24 mouse cellular contexts compared by ENCODE assay signal in the genomic region with DNA sequence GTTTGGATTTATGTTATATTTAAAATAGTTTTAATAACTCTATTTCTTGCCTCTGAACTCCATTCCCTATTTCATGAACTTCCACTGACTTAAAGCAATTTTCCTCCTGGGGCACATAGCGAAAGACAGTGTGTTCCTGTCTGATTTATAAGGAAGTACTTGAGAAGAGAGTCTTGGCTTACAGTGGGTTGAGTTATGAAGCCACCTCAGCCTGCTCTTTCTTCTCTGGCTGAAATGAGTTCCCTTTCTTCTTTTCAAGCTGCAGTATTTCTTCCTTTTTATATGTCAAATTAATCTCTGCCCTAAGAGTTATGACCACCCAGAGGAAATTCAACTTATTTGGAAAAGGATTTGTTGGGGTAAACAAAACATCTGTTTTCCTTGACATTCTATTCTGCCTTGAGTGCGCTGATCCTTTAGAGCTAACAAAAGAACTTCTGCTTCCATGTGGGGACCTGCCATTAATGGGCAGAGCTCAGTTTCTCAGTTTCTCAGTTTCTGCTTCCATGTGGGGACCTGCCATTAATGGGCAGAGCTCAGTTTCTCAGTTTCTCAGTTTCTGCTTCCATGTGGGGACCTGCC.
A peak's percentile ranks its signal among the peaks of the same experiment; 100 is the strongest.
DNase-seq lines count a peak whose midpoint lies in the region; ATAC-seq and TF ChIP-seq lines count a peak whose summit lies in the region.
"Had no signal": no experiment of that assay in that cellular context is flagged by ENCODE, and none has a peak within 500 bp of the region (broad histone marks: within the 10 kb centered on the region; RNA-seq: fewer than 3 reads in every experiment).

No protein-coding gene starts in this region.

- H3K4me2 ChIP-seq in kidney, embryonic 14.5 days (replicated peaks; ENCODE audit: low read depth, low read length): no peak overlapping the region
- no peak overlapping the region for H3K4me2 ChIP-seq in kidney, postnatal 0 days (ENCODE audit: low read length)
- no peak overlapping the region for H3K4me2 ChIP-seq in lung, embryonic 16.5 days (ENCODE audit: low read depth, low read length)
- H3K4me2 ChIP-seq: forebrain, embryonic 13.5 days; heart, embryonic 13.5 days had no signal

- no peaks in the 10 kb centered on the region for H3K36me3 ChIP-seq in kidney, embryonic 14.5 days (ENCODE audit: control insufficient read depth, insufficient read depth, low read length)
- no peaks in the 10 kb centered on the region for H3K36me3 ChIP-seq in kidney, postnatal 0 days (ENCODE audit: insufficient read depth, low read length)
- H3K36me3 ChIP-seq in lung, embryonic 16.5 days (ENCODE audit: control insufficient read depth, insufficient read depth, low read length): no peaks in the 10 kb centered on the region
- H3K36me3 ChIP-seq: forebrain, embryonic 10.5 days; heart, embryonic 10.5 days; heart, embryonic 13.5 days had no signal

- no peaks in the 10 kb centered on the region for H3K9me3 ChIP-seq in kidney, embryonic 14.5 days (ENCODE audit: control insufficient read depth, low read length)
- H3K9me3 ChIP-seq in kidney, postnatal 0 days (replicated peaks; ENCODE audit: low read length): no peaks in the 10 kb centered on the region
- H3K9me3 ChIP-seq in lung, embryonic 16.5 days (ENCODE audit: control insufficient read depth, low read length): no peaks in the 10 kb centered on the region
- H3K9me3 ChIP-seq: forebrain, embryonic 10.5 days; forebrain, embryonic 13.5 days; heart, embryonic 10.5 days; heart, embryonic 13.5 days had no signal

- no peak for DNase-seq in kidney, adult 18-20 months
- peak; percentile 90 for DNase-seq in kidney, postnatal 0 days (ENCODE audit: low spot score)
- no peak for DNase-seq in kidney, adult 9 months
- no peak for DNase-seq in lung, postnatal 25 days (ENCODE audit: low spot score)
- peak; percentile 47 for DNase-seq in skeletal muscle tissue, adult 2 months (ENCODE audit: low read depth, low spot score)
- DNase-seq in cerebellum, adult 9-11 months: no peak
- DNase-seq: adrenal gland, adult 8-10 months; adrenal gland, postnatal 25 days; cerebellum, adult 11-12 months; cerebellum, adult 8-10 months; cerebellum, postnatal 14 days; gastrocnemius, postnatal 10 days; gastrocnemius, postnatal 36 days; heart, adult 2 months; heart, postnatal 14 days; heart, postnatal 4 days had no signal

- H3K27ac ChIP-seq in kidney, embryonic 14.5 days (ENCODE audit: low read depth, low read length): no peak overlapping the region; the same call in 1 of the 2 replicates
- no peak overlapping the region for H3K27ac ChIP-seq in kidney, postnatal 0 days
- no peak overlapping the region for H3K27ac ChIP-seq in lung, embryonic 16.5 days (ENCODE audit: low read length)
- H3K27ac ChIP-seq: forebrain, embryonic 10.5 days; forebrain, embryonic 13.5 days; heart, adult 2 months; heart, embryonic 10.5 days; heart, embryonic 13.5 days had no signal

- 66% methylated on average over 2 of the region's 2 CpGs for WGBS in kidney, embryonic 14.5 days
- WGBS in kidney, postnatal 0 days: 55% methylated on average over 2 of the region's 2 CpGs
- WGBS in lung, embryonic 16.5 days: 40% methylated on average over 2 of the region's 2 CpGs

- H3K4me1 ChIP-seq in kidney, embryonic 14.5 days (ENCODE audit: control insufficient read depth, insufficient read depth, low read length): no peaks in the 10 kb centered on the region
- H3K4me1 ChIP-seq in kidney, postnatal 0 days (replicated peaks; ENCODE audit: insufficient read depth, low read length): no peaks in the 10 kb centered on the region
- no peaks in the 10 kb centered on the region for H3K4me1 ChIP-seq in lung, embryonic 16.5 days (replicated peaks; ENCODE audit: control insufficient read depth, insufficient read depth, low read length)
- H3K4me1 ChIP-seq: forebrain, embryonic 10.5 days; forebrain, embryonic 13.5 days; heart, embryonic 10.5 days; heart, embryonic 13.5 days had no signal

- no peak overlapping the region for H3K4me3 ChIP-seq in kidney, embryonic 14.5 days (ENCODE audit: low read length)
- no peak overlapping the region for H3K4me3 ChIP-seq in kidney, postnatal 0 days (replicated peaks; ENCODE audit: low read depth, low read length)
- no peak overlapping the region for H3K4me3 ChIP-seq in lung, embryonic 16.5 days (ENCODE audit: low read length)
- H3K4me3 ChIP-seq: forebrain, embryonic 10.5 days; forebrain, embryonic 13.5 days; heart, adult 2 months; heart, embryonic 10.5 days; heart, embryonic 13.5 days had no signal

- TF ChIP-seq CTCF in kidney, postnatal 0 days (IDR thresholded peaks at IDR 0.05; ENCODE audit: low read depth): no peak

- H3K27me3 ChIP-seq in kidney, embryonic 14.5 days (ENCODE audit: control insufficient read depth, insufficient read depth, low read length): no peaks in the 10 kb centered on the region
- H3K27me3 ChIP-seq in kidney, postnatal 0 days (ENCODE audit: insufficient read depth, low read length): no peaks in the 10 kb centered on the region
- H3K27me3 ChIP-seq in lung, embryonic 16.5 days (ENCODE audit: control insufficient read depth, insufficient read depth, low read depth, low read length): no peaks in the 10 kb centered on the region
- H3K27me3 ChIP-seq: forebrain, embryonic 13.5 days; heart, embryonic 13.5 days had no signal

- peak; percentile 85; the same call in 1 of the 2 replicates for ATAC-seq in kidney, embryonic 14.5 days (ENCODE audit: low FRiP score, low TSS enrichment)
- ATAC-seq in kidney, postnatal 0 days (replicated peaks; ENCODE audit: low FRiP score, low read depth): peak; percentile 59
- ATAC-seq in lung, embryonic 16.5 days (ENCODE audit: low read depth): peak; percentile 52; the same call in 1 of the 2 replicates
- ATAC-seq: activated CD4-positive, CD25-positive, alpha-beta regulatory T cell, adult 4 months; forebrain, embryonic 13.5 days; forebrain, embryonic 16.5 days had no signal

- H3K9ac ChIP-seq in kidney, embryonic 14.5 days (ENCODE audit: low read depth, low read length): no peak overlapping the region
- H3K9ac ChIP-seq in kidney, postnatal 0 days (ENCODE audit: low read depth, low read length): no peak overlapping the region
- no peak overlapping the region for H3K9ac ChIP-seq in lung, embryonic 16.5 days (ENCODE audit: low read length)
- H3K9ac ChIP-seq: forebrain, embryonic 13.5 days; heart, embryonic 13.5 days had no signal

Comparison
In these comparisons a context has a peak if more than half of its experiments do, and no peak if none do; other contexts are left out.
1. DNase-seq: peak in kidney, postnatal 0 days (single experiment) and skeletal muscle tissue, adult 2 months (single experiment); none in kidney, adult 18-20 months (single experiment), kidney, adult 9 months (single experiment), lung, postnatal 25 days (single experiment) and cerebellum, adult 9-11 months (single experiment).
2. Peak in every context shown above with its lines, with median percentiles within 50 percentile points of each other: ATAC-seq.